Mouse (Mus musculus) kidney, embryonic 15.5 days (tissue): ENCODE measurements at regions not wholly inside any gene's neighbourhood (a gene's known extent, or its start where the extent isn't known, plus 50 kb on each side); places are given as distances from the start of the nearest gene placed in this dataset.
A peak's percentile ranks its signal among the peaks of the same experiment; 100 is the strongest.
"Not testable (repeated sequence)": the region's sequence is repeated elsewhere in the genome, so short reads cannot be mapped to it uniquely, and the experiment has no call there.

Experiments used
- ATAC-seq: fragments of 200-750 bp; cut with Nextera tagmentation; replicated peaks from 2 replicates; pipeline ENCODE4 v1.8.0; 2017; ENCODE audit warnings: moderate TSS enrichment; ENCODE audit not compliant: low FRiP score
- H3K27ac ChIP-seq: fragments of 300-500 bp; sonication (generic); 2 replicates; pipeline ENCODE4 v1.5.1; 2015; ENCODE audit warnings: mild to moderate bottlenecking, inconsistent platforms
- H3K27me3 ChIP-seq: fragments of 300-500 bp; sonication (generic); 2 replicates; pipeline ENCODE4 v1.6.1; 2015; ENCODE audit warnings: inconsistent platforms
- H3K36me3 ChIP-seq: fragments of 300-500 bp; sonication (generic); 2 replicates; pipeline ENCODE4 v1.6.1; 2015; ENCODE audit warnings: inconsistent platforms
- H3K4me1 ChIP-seq: fragments of 300-500 bp; sonication (generic); 2 replicates; pipeline ENCODE4 v1.6.1; 2015; ENCODE audit warnings: inconsistent platforms
- H3K4me2 ChIP-seq: fragments of 300-500 bp; sonication (generic); 2 replicates; pipeline ENCODE4 v1.6.1; 2015; ENCODE audit warnings: moderate library complexity, mild to moderate bottlenecking, inconsistent platforms
- H3K4me3 ChIP-seq: fragments of 300-500 bp; sonication (generic); replicated peaks from 2 replicates; pipeline ENCODE4 v1.5.1; 2015; ENCODE audit warnings: mild to moderate bottlenecking, inconsistent platforms
- H3K9ac ChIP-seq: fragments of 300-500 bp; sonication (generic); 2 replicates; pipeline ENCODE4 v1.6.1; 2015; ENCODE audit warnings: mild to moderate bottlenecking, inconsistent platforms
- H3K9me3 ChIP-seq: fragments of 300-500 bp; sonication (generic); replicated peaks from 2 replicates; pipeline ENCODE4 v1.6.1; 2016; ENCODE audit warnings: inconsistent platforms
- WGBS: fragments of 180-500 bp; shearing (Covaris S2); methylation state at CpG from one replicate; pipeline ENCODE4 v1.1.7; 2015; ENCODE audit warnings: mixed read lengths; 5-methylcytosine and 5-hydroxymethylcytosine counted together

GRCm38 (mm10) chr8:20495542-20495941 is 119.2 kb upstream of the Gm21119 start:
- H3K4me3 ChIP-seq, H3K4me2 ChIP-seq, H3K9me3 ChIP-seq, H3K36me3 ChIP-seq, H3K27ac ChIP-seq, H3K4me1 ChIP-seq, H3K27me3 ChIP-seq, ATAC-seq, H3K9ac ChIP-seq: not testable (repeated sequence)
- WGBS = no CpG with 5 or more reads among the region's 1 CpGs

GRCm38 (mm10) chr8:20513920-20514319 is 100.8 kb upstream of the Gm21119 start:
- not testable (repeated sequence) for H3K27ac ChIP-seq, H3K9me3 ChIP-seq, H3K4me3 ChIP-seq, H3K27me3 ChIP-seq, H3K9ac ChIP-seq, H3K4me2 ChIP-seq, H3K4me1 ChIP-seq, ATAC-seq, H3K36me3 ChIP-seq
- WGBS = 85% methylated on average over 1 of the region's 1 CpGs

GRCm38 (mm10) chr8:20516324-20516830 is 98.3 kb upstream of the Gm21119 start:
- H3K27ac ChIP-seq, ATAC-seq: not testable (repeated sequence)
- 79% methylated on average over 3 of the region's 3 CpGs for WGBS

GRCm38 (mm10) chr8:20517551-20517950 is 97.2 kb upstream of the Gm21119 start:
- not testable (repeated sequence) for H3K27ac ChIP-seq, H3K4me3 ChIP-seq, H3K36me3 ChIP-seq, H3K9ac ChIP-seq, H3K9me3 ChIP-seq, H3K4me2 ChIP-seq, H3K27me3 ChIP-seq, H3K4me1 ChIP-seq, ATAC-seq
- 36% methylated on average over 1 of the region's 1 CpGs for WGBS

More at GRCm38 (mm10) chr8:20516324-20516830, 98.3 kb upstream of the Gm21119 start:
- H3K9ac ChIP-seq, H3K27me3 ChIP-seq, H3K4me3 ChIP-seq, H3K9me3 ChIP-seq, H3K36me3 ChIP-seq, H3K4me1 ChIP-seq, H3K4me2 ChIP-seq: not testable (repeated sequence)

- H3K4me3 ChIP-seq, H3K9me3 ChIP-seq, H3K27me3 ChIP-seq, H3K27ac ChIP-seq, ATAC-seq, H3K4me2 ChIP-seq, H3K4me1 ChIP-seq, H3K9ac ChIP-seq, H3K36me3 ChIP-seq: not testable (repeated sequence)
Measured at GRCm38 (mm10) chr8:20524539-20524938, 90.2 kb upstream of the Gm21119 start.

- H3K9me3 ChIP-seq, ATAC-seq, H3K4me3 ChIP-seq, H3K9ac ChIP-seq, H3K27ac ChIP-seq, H3K36me3 ChIP-seq, H3K4me2 ChIP-seq, H3K27me3 ChIP-seq, H3K4me1 ChIP-seq: not testable (repeated sequence)
- no CpG with 5 or more reads among the region's 1 CpGs for WGBS
Measured at GRCm38 (mm10) chr8:20529048-20529447, 85.7 kb upstream of the Gm21119 start.

DNA sequence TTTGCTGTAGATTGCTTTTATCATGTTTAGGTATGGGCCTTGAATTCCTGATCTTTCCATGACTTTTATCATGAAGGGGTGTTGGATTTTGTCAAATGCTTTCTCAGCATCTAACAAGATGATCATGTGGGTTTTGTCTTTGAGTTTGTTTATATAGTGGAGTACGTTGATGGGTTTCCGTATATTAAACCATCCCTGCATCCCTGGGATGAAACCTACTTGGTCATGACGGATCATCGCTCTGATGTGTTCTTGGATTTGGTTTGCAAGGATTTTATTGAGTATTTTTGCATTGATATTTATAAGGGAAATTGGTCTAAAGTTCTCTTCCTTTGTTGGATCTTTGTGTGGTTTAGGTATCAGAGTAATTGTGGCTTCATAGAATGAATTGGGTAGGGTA is 75.7 kb upstream of the Gm21119 start:
- not testable (repeated sequence) for H3K4me1 ChIP-seq, H3K27ac ChIP-seq, H3K9me3 ChIP-seq, H3K4me3 ChIP-seq, H3K27me3 ChIP-seq, H3K36me3 ChIP-seq, H3K9ac ChIP-seq, H3K4me2 ChIP-seq, ATAC-seq
- 91% methylated on average over 4 of the region's 4 CpGs for WGBS

DNA sequence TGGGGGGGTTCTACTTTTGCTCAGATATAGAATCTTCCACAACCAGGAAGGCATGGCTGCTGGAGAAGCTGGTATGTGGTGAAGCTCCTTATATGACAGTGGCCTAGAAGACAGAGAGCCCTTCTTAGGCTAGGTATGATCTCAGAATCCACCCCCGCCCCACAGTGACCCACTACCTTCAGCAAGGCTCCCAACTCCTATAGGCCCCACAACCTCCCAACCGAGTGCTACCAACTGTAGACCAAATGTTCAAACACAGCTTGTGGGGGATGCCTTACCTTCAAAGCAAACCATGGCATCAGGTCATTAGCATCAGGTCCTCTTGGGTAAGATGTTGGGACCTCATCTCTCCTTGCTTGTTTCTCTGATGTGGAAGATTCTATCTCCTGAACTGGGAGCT is 70.6 kb upstream of the Gm21119 start:
- not testable (repeated sequence) for H3K9ac ChIP-seq, H3K27ac ChIP-seq, ATAC-seq, H3K4me1 ChIP-seq, H3K36me3 ChIP-seq, H3K27me3 ChIP-seq, H3K4me2 ChIP-seq, H3K9me3 ChIP-seq, H3K4me3 ChIP-seq
- WGBS = 88% methylated on average over 2 of the region's 2 CpGs

DNA sequence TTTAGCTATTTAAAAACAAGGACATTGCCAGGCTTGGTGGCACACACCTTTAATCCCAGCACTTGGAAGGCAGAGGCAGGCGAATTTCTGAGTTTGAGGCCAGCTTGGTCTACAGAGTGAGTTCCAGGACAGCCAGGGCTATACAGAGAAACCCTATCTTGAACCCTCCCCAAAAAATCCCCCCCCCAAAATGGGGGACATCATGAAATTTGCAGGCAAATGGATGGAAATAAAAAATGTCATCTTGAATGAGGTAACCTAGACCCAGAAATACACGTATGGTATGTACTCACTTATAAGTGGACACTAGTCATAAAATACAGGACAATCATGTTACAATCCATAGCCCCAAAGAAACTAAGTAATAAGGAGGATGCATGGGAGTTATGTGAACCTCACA is 69.4 kb upstream of the Gm21119 start:
- 44% methylated on average over 2 of the region's 2 CpGs for WGBS

DNA sequence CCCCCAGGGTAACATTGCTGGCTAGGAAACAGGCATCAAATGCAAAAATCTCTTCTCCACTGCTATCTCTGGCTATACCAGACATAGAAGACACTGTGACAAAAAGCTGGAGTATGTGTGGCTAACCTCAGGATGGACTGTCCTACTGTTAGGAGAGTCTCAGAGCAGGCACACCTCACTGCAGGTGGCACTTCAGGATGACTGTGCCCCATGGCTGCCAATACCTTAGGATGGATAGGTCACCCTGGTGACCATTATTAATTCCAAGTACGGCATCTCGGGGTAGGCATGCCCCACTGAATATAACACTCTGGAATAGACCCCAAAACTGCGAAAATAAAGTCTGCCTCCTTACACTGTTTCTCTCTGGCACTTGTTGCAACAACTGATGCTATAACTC is 68.3 kb upstream of the Gm21119 start:
- not testable (repeated sequence) for H3K4me1 ChIP-seq, H3K27ac ChIP-seq, H3K36me3 ChIP-seq, H3K4me3 ChIP-seq, H3K4me2 ChIP-seq, H3K9me3 ChIP-seq, H3K9ac ChIP-seq, H3K27me3 ChIP-seq, ATAC-seq
- 86% methylated on average over 2 of the region's 3 CpGs for WGBS

More for the DNA sequence above, 69.4 kb upstream of the Gm21119 start:
- not testable (repeated sequence) for H3K4me3 ChIP-seq, H3K36me3 ChIP-seq, H3K27ac ChIP-seq, H3K9me3 ChIP-seq, H3K9ac ChIP-seq, H3K4me2 ChIP-seq, ATAC-seq, H3K27me3 ChIP-seq, H3K4me1 ChIP-seq

- peak overlapping the region; percentile 54 for H3K4me2 ChIP-seq
- not testable (repeated sequence) for H3K27me3 ChIP-seq, H3K36me3 ChIP-seq, H3K4me1 ChIP-seq, H3K9me3 ChIP-seq
- 5% methylated on average over 64 of the region's 64 CpGs for WGBS
- ATAC-seq = peak; percentile 100
- H3K9ac ChIP-seq = peak overlapping the region; percentile 87
- H3K4me3 ChIP-seq = peak overlapping the region; percentile 61
- peak overlapping the region; percentile 84 for H3K27ac ChIP-seq
Measured at GRCm38 (mm10) chr8:20550054-20550778, 64.5 kb upstream of the Gm21119 start.

DNA sequence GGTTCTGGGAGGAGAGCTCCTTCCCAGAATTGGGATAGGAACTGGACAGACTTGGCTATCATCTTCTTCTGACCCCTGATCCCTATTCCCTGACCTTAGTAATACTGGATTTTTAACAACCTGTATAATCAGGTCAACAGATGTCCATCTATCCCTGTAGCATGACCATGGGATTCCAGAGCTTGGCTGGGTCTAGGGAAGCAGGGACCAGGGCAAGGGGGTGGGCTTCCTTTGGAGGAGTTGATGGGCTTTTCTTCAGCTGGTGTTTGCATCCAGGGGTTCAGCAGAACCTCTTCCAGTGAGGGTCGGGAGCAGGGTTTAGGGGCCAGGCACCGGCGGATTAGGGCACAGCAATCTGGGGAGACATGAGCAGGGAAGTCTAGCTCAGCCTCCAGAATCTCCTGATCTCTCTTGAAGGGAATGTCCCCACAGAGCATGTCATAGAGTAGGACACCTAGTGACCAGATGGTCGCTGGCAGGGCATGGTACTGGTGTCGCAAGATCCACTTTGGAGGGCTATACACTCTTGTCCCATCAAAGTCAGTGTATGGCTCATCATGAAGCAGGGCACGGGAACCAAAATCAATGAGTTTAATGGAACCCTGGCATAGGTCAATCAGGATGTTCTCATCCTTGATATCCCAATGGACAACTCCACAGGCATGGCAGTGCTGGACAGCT is 58.1 kb upstream of the Gm21119 start:
- not testable (repeated sequence) for H3K9me3 ChIP-seq, H3K27ac ChIP-seq, H3K4me3 ChIP-seq, H3K36me3 ChIP-seq, H3K4me1 ChIP-seq, H3K9ac ChIP-seq, H3K27me3 ChIP-seq, H3K4me2 ChIP-seq
- ATAC-seq = peak; percentile 44
- no CpG with 5 or more reads among the region's 6 CpGs for WGBS
